Mouse (Mus musculus) spleen, embryonic (tissue): Measurements from ENCODE around the gene B230307C23Rik.
"Not testable (repeated sequence)": the region's sequence is repeated elsewhere in the genome, so short reads cannot be mapped to it uniquely, and the experiment has no call there.

Source experiments
- CTCF ChIA-PET: fragments of 350-600 bp; sonication (Branson Sonifier 250); formaldehyde crosslinking; loops from one replicate; lab custom pipeline; 2022; lab: Charles Lee

The B230307C23Rik gene

DNA sequence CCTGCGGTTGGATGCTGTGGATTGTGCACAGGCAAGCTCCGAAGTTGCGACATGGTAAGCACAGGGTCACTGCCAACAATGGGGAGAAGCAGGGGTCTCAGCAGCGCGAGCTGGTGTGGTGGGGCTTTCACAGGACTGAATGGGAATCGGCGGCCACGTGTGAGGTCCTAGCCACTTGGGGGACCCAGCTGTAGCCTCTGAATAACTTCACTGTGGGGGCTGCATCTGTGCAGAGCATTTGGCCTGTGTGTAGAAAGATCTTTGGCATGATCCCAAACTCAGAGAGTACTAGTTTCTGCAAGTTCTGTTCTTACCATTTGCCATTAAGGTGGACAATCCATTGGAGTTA is 242 bp downstream of the B230307C23Rik start:
- CTCF ChIA-PET = interaction anchor here (0.6 kb wide), 1 partner anchor 30 kb away, joined by 5 read pairs; no protein-coding TSS in a partner anchor

DNA sequence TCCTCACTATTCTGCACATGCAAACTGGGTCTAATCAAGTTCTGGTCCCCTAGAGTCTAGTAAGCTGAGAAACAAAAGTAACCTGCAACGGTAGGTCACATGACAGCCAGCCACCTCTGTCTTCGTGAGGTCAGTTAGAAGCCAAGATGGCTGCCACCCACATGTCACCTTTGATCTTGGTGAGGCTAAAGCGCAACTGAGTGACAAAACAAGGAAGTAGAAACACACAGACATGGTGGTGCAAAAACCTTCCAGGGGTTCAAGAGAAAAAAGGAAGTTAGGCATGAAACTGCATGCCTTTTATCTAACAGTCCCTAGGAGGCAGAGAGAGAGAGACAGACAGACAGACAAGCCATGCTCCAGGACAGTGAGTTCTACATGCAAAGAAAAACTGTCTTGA is 25.0 kb downstream of the B230307C23Rik start:
- CTCF ChIA-PET = no interaction called here

DNA sequence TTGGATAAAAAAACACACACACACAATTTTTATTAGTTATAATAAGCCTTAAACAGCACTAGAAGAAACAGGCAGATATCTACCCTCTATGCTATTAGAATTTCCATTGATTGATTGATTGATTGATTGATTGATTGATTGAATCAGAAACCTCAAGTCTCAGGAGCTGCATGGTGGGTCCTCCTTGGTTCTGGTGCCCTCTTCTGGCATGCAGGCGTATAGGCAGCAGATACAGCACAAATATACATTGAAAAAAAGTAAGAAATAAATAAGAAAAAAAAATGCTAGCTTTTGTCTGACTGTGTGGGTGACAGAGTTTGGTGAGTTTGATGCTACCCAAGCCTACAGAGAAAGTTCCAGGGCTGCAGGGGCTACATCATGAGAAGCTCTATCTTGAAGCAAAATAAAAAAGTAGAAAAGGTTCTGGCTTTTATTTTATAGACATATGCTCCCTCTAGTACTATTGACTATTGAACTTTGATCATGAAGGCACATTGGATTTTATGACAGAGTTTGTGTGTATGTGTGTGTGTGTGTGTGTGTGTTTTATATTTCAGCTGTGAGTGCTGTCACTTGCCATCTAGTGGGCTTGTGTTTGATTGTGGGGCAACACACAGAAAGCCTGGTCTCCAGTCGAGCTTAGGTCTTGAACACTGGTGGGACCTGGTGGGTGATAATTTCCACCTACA is 25.7 kb downstream of the B230307C23Rik start:
- CTCF ChIA-PET = no interaction called here

DNA sequence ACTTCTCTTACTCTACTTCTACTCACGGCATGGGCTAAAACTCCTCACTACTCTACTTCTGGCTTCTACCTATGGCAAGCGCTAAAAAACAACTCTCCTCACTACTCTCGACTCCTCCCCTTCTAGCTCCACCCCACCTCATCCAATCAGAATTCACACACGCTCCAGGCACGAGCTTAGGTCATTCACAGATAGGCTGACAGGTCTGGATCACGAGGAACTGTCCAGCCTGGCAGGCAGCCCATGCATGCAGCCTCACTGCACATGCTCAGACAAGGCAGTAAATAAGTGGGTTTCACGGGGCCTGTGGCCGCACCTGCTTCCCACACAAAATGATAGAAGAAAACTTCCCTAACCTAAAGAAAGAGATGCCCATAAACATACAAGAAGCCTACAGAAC is 29.1 kb downstream of the B230307C23Rik start:
- CTCF ChIA-PET = not testable (repeated sequence)

DNA sequence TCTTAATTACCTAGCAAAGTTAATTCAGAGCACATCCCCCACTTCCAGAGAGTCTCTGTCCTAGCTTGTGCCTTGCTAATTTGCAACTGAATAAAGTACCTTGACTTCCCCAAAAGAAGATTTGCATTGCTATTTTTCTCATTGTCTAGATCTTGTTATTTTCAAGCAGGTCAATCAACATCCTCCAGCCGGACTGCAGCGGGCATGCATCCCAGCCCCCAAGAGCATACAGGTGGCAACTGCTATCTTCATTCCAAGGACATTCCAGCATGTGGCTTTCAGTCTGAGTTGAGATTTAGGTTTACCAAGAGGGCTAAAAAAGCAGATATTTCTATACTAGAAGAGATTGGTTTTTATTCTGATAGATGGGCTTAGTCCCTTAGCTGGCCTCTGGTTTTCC is 37.9 kb downstream of the B230307C23Rik start:
- CTCF ChIA-PET = not testable (repeated sequence)

DNA sequence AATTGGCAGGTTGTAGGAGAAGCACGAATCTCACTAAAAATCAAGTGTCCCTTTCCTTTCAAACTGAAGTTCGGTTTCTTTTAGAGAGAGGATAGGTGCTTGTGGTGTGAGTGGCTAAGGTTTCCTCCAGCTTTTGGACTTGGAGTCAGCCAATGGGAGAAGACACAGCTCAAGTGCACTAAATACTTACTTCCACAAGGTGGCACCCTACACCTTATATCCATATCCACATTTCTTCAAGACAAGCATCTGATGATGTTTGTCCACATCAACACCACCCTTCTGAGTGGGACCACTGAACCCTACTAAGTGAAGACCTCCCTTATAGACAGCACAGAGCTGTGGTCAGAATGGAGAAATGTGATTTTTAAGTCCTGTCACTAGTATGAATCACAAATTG is 44.6 kb downstream of the B230307C23Rik start:
- CTCF ChIA-PET = no interaction called here

DNA sequence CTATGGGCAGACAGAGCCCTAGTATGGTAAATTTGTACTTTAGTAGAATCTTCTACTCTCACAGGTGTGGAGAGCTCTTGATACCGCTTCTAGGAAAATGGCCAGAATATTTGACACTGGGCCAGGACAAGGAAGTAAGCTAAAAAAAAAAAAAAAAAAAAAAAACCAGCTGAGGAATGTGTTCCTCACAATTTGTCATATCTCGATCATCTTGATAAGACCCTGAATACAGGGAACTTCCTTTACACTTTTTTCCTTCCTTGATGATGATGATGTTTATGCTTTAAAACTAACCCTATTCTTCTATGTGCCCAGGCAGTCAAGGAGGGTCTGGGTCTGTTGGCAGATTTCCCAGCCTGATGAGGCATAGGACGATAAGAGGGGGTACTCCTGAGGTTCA is 82.3 kb downstream of the B230307C23Rik start:
- CTCF ChIA-PET = interaction anchor here (0.6 kb wide), 1 partner anchor 9 kb away, joined by 4 read pairs; no protein-coding TSS in a partner anchor

DNA sequence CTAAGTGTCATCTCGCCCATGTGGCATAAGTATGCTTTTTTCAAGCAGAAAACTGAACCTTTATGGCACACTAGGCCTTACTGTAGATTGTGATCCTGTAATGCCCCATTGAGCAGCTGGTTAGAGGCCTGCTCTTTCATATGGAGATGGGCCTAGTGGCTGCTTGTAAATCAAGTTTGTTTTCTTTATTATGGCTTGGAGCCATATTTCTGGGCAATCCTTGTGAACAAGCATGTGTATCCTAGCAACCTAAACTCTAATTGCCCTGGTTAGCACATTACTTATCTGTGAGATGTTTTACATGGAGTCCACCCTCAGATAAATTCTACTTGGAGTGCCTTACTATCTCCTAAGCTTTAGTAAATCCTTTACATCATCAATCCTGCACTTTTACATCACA is 84.0 kb downstream of the B230307C23Rik start:
- CTCF ChIA-PET = not testable (repeated sequence)
